Mouse (Mus musculus) liver, adult 2 months (tissue): ENCODE measurements at regions not wholly inside any gene's neighbourhood (a gene's known extent, or its start where the extent isn't known, plus 50 kb on each side); places are given as distances from the start of the nearest gene placed in this dataset.

Source experiments
- DNase-seq: peaks from one replicate; pipeline ENCODE4 v3.0.0-alpha.2; 2011; ENCODE audit warnings: low read depth, low spot score; ENCODE audit errors: extremely low read depth
- H3K27ac ChIP-seq: fragments of 200-500 bp; replicated peaks from 2 replicates; pipeline ENCODE4 v1.5.1; 2012; ENCODE audit warnings: low read depth, mild to moderate bottlenecking, control low read depth, inconsistent platforms, low read length; ENCODE audit not compliant: insufficient read depth
- H3K27me3 ChIP-seq: fragments of 200-500 bp; 2 replicates; pipeline ENCODE4 v1.6.1; 2012; ENCODE audit warnings: mild to moderate bottlenecking, moderate library complexity, low read length, inconsistent platforms; ENCODE audit not compliant: control insufficient read depth, insufficient read depth
- H3K36me3 ChIP-seq: fragments of 200-500 bp; 2 replicates; pipeline ENCODE4 v1.6.1; 2012; ENCODE audit warnings: low read length, inconsistent platforms; ENCODE audit not compliant: control insufficient read depth, insufficient read depth
- H3K4me1 ChIP-seq: fragments of 200-500 bp; 2 replicates; pipeline ENCODE4 v1.6.1; 2011; ENCODE audit warnings: low read length; ENCODE audit not compliant: control insufficient read depth, insufficient read depth
- H3K4me3 ChIP-seq: fragments of 200-500 bp; 2 replicates; pipeline ENCODE4 v1.5.1; 2011; ENCODE audit warnings: low read depth, mild to moderate bottlenecking, control low read depth, low read length, moderate library complexity; ENCODE audit not compliant: insufficient read depth
- H3K79me2 ChIP-seq: fragments of 200-500 bp; 2 replicates; pipeline ENCODE4 v1.6.1; 2012; ENCODE audit warnings: inconsistent platforms, mild to moderate bottlenecking, low read length, moderate library complexity; ENCODE audit not compliant: control insufficient read depth, insufficient read depth
- H3K9ac ChIP-seq: fragments of 200-500 bp; 2 replicates; pipeline ENCODE4 v1.6.1; 2012; ENCODE audit warnings: low read depth, mild to moderate bottlenecking, control low read depth, inconsistent platforms, low read length
- CTCF ChIP-seq: fragments of 200-500 bp; IDR thresholded peaks from 2 replicates; pipeline ENCODE4 v1.5.1; 2011; ENCODE audit warnings: low read depth, low read length, control low read depth
- POLR2A ChIP-seq: fragments of 200-500 bp; IDR thresholded peaks from 2 replicates; pipeline ENCODE4 v1.6.1; 2011; ENCODE audit warnings: low read length, control low read depth; ENCODE audit not compliant: insufficient read depth; ENCODE audit errors: extremely low read depth
- WGBS: fragments of 180-500 bp; shearing (Covaris S2); methylation state at CpG from one replicate; pipeline ENCODE4 v1.1.7; 2018; 5-methylcytosine and 5-hydroxymethylcytosine counted together

DNA sequence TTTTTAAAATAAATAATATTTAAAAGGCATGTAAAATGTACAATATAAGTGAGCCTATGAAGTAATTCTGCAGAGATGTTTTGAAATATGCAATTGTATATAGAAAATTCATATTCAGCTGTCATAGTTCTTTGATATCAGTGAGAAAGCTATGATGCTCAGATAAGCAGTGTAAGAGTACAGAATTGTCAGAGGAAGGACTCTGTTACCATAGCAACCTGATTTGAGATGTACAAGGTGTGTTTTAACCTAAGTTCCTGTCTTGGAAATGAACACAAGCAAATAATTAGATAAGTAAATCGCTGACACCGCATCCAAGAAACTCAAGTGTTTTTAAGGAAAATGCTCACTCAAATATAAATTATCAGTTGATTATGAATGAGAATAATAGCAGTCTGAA, 271.8 kb downstream of the Gabrg2 start:
- H3K4me3 ChIP-seq = no peak overlapping the region
- no peaks in the 10 kb centered on the region for H3K79me2 ChIP-seq
- WGBS = 98% methylated on average over 2 of the region's 2 CpGs
- no peak for DNase-seq
- no peaks in the 10 kb centered on the region for H3K4me1 ChIP-seq
- H3K27me3 ChIP-seq = no peaks in the 10 kb centered on the region
- H3K9ac ChIP-seq = no peak overlapping the region
- H3K27ac ChIP-seq = no peak overlapping the region
- no peak for TF ChIP-seq POLR2A
- no peak for TF ChIP-seq CTCF
- no peaks in the 10 kb centered on the region for H3K36me3 ChIP-seq

DNA sequence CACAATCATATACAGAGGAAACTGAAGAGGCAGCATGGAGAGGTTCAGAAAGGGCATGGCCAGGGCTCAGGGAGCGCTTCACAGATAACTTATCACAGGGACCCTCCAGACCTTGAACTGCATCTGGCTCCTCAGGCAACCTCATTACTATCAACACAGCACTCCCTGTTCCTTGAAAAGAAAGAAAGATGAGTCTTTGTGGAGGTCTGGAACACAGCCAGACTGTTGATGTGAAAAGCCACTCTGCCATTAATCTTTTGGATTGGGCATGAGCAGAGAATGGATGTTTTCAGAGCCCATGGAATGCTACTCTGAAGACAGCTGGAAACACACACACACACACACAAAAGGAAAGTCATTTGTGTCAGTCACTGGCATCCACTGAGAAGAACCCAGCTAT, 284.0 kb downstream of the Gabrg2 start:
- H3K36me3 ChIP-seq = no peaks in the 10 kb centered on the region
- no peak for DNase-seq

DNA sequence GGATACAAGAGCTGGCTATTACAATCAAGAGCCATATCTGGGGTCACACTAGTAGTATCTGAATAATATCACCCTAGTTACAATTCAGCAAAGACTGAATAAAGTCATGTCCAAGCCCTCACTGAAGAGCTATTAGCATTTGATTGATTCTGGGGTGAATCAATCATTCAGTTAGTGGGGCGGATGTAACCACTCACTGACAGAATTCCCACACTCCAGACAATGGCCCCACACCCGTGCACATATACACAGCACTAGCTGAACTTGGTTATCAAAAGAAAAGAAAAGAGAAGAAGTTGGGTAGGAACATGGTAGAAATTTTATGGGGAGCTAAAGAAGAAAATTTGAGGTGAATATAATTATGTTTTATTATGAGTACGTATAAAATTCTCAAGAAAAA, 310.0 kb downstream of the Gabrg2 start:
- no peaks in the 10 kb centered on the region for H3K27me3 ChIP-seq
- TF ChIP-seq POLR2A = no peak
- no peak for TF ChIP-seq CTCF
- H3K36me3 ChIP-seq = no peaks in the 10 kb centered on the region
- H3K4me3 ChIP-seq = no peak overlapping the region
- H3K9ac ChIP-seq = no peak overlapping the region
- H3K27ac ChIP-seq = no peak overlapping the region
- no peak for DNase-seq
- WGBS = 75% methylated on average over 3 of the region's 3 CpGs
- no peaks in the 10 kb centered on the region for H3K79me2 ChIP-seq
- no peaks in the 10 kb centered on the region for H3K4me1 ChIP-seq

More for the DNA sequence above, 284.0 kb downstream of the Gabrg2 start:
- WGBS = 85% methylated on average over 1 of the region's 1 CpGs
- Histone ChIP-seq H3K27me3 (no peaks in the 10 kb centered on the region), H3K4me3 (no peak overlapping the region), H3K4me1 (no peaks in the 10 kb centered on the region), H3K27ac (no peak overlapping the region), H3K79me2 (no peaks in the 10 kb centered on the region), H3K9ac (no peak overlapping the region)
- TF ChIP-seq POLR2A (no peak), CTCF (no peak)

DNA sequence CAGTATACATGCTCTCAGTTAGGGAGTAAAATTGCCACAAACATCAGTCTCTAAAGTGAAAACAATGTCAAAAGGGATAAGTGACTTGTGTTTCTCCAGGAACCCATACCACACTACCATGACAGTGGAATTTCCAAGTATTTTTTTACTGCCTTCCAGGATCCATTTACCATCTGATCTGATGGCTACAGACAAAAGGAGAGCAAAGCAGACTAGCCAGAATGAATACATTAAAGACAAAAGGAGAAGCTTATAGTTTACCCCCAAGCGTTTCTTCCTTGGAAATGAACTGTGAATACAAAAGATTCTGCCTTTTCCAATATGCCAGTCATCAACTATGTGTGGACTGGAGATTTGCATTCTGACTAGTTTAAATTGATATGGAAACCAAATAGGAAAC, 317.7 kb downstream of the Gabrg2 start:
- Histone ChIP-seq H3K9ac (no peak overlapping the region), H3K4me3 (no peak overlapping the region), H3K4me1 (no peaks in the 10 kb centered on the region), H3K27me3 (no peaks in the 10 kb centered on the region), H3K27ac (no peak overlapping the region), H3K79me2 (no peaks in the 10 kb centered on the region), H3K36me3 (no peaks in the 10 kb centered on the region)
- DNase-seq = no peak
- TF ChIP-seq POLR2A (no peak), CTCF (no peak)
- 73% methylated on average over 1 of the region's 1 CpGs for WGBS

- Histone ChIP-seq H3K4me3 (no peak overlapping the region), H3K27me3 (no peaks in the 10 kb centered on the region), H3K9ac (no peak overlapping the region), H3K79me2 (no peaks in the 10 kb centered on the region), H3K27ac (no peak overlapping the region), H3K36me3 (no peaks in the 10 kb centered on the region), H3K4me1 (no peaks in the 10 kb centered on the region)
- DNase-seq = no peak
- TF ChIP-seq POLR2A = no peak
- TF ChIP-seq CTCF = no peak
- 55% methylated on average over 1 of the region's 1 CpGs for WGBS
These were observed 348.1 kb downstream of the Gabrg2 start for GRCm38 (mm10) chr11:41652566-41652965.

- TF ChIP-seq CTCF (no peak), POLR2A (no peak)
- Histone ChIP-seq H3K4me1 (no peaks in the 10 kb centered on the region), H3K79me2 (no peaks in the 10 kb centered on the region), H3K36me3 (no peaks in the 10 kb centered on the region), H3K9ac (no peak overlapping the region), H3K4me3 (no peak overlapping the region), H3K27me3 (no peaks in the 10 kb centered on the region), H3K27ac (no peak overlapping the region)
- WGBS = 40% methylated on average over 4 of the region's 4 CpGs
- no peak for DNase-seq
These were observed 355.2 kb downstream of the Gabrg2 start for GRCm38 (mm10) chr11:41645502-41645891.
